Mouse (Mus musculus): ENCODE data around the gene 4933428G20Rik. TPM values are rescaled to one million over a fixed set of nuclear protein-coding genes. Genes with fewer than 3 reads are reported as not detected.

The 4933428G20Rik gene
- polyA plus RNA-seq, 1 experiment from 2014 or later: 0.15 TPM

- H3K4me2 ChIP-seq (replicated peaks; ENCODE audit: low read depth, low read length): no peak overlapping the region
- H3K9ac ChIP-seq (ENCODE audit: low read depth, low read length): no peak overlapping the region
- H3K27me3 ChIP-seq (ENCODE audit: control insufficient read depth, insufficient read depth, low read length): peaks cover 62% of the 10 kb centered on the region
- no peaks in the 10 kb centered on the region for H3K36me3 ChIP-seq (ENCODE audit: control insufficient read depth, insufficient read depth, low read length)
- H3K27ac ChIP-seq (ENCODE audit: low read depth, low read length): no peak overlapping the region
- 24% methylated on average over 5 of the region's 5 CpGs for WGBS
- no peaks in the 10 kb centered on the region for H3K9me3 ChIP-seq (ENCODE audit: control insufficient read depth, low read length)
- H3K4me3 ChIP-seq (ENCODE audit: low read length): peak overlapping the region; percentile 29; the same call in 1 of the 2 replicates
- ATAC-seq (ENCODE audit: low FRiP score, low TSS enrichment): no peak
- peaks cover 26% of the 10 kb centered on the region for H3K4me1 ChIP-seq (ENCODE audit: control insufficient read depth, insufficient read depth, low read length)
Observed at GRCm38 (mm10) chr11:97535308-97535630, 35.1 kb upstream of the 4933428G20Rik start.

- WGBS: 2% methylated on average over 90 of the region's 95 CpGs
- Histone ChIP-seq H3K4me3 (ENCODE audit: low read length) (peak overlapping the region; percentile 29), H3K9me3 (ENCODE audit: control insufficient read depth, low read length) (no peaks in the 10 kb centered on the region), H3K36me3 (ENCODE audit: control insufficient read depth, insufficient read depth, low read length) (no peaks in the 10 kb centered on the region), H3K27me3 (ENCODE audit: control insufficient read depth, insufficient read depth, low read length) (peaks cover 62% of the 10 kb centered on the region), H3K27ac (ENCODE audit: low read depth, low read length) (no peak overlapping the region), H3K9ac (ENCODE audit: low read depth, low read length) (peak overlapping the region; percentile 40), H3K4me2 (replicated peaks; ENCODE audit: low read depth, low read length) (peak overlapping the region; percentile 35), H3K4me1 (ENCODE audit: control insufficient read depth, insufficient read depth, low read length) (peaks cover 26% of the 10 kb centered on the region)
- no peak for ATAC-seq (ENCODE audit: low FRiP score, low TSS enrichment)
Observed at GRCm38 (mm10) chr11:97534442-97535307, 34.5 kb upstream of the 4933428G20Rik start.

DNA sequence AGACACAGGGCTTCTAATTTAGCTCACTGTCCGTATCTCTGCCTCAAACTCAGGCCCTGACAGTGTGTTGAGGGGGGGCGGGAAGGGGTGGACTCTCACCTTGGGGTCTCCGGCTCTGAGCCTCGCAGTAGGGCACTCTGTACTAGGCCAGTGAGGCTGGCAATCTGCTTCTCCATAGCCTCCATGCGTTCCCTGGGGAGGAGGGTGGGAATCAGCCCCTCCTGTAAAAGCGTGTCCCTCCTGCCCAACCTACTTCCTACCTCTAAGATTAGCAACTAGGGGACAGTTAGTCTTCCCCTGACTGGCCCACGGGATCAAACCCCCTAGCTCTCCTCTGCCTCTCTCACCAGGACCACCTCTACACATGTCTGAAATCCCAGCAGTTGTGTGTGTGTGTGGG lies 33.5 kb upstream of the 4933428G20Rik start:
- no peak overlapping the region for H3K4me3 ChIP-seq (ENCODE audit: low read length)
- ATAC-seq (ENCODE audit: low FRiP score, low TSS enrichment): no peak
- H3K4me2 ChIP-seq (replicated peaks; ENCODE audit: low read depth, low read length): no peak overlapping the region
- WGBS: 28% methylated on average over 7 of the region's 7 CpGs
- H3K36me3 ChIP-seq (ENCODE audit: control insufficient read depth, insufficient read depth, low read length): no peaks in the 10 kb centered on the region
- H3K27ac ChIP-seq (ENCODE audit: low read depth, low read length): no peak overlapping the region
- H3K9ac ChIP-seq (ENCODE audit: low read depth, low read length): no peak overlapping the region
- peaks cover 62% of the 10 kb centered on the region for H3K27me3 ChIP-seq (ENCODE audit: control insufficient read depth, insufficient read depth, low read length)
- H3K4me1 ChIP-seq (ENCODE audit: control insufficient read depth, insufficient read depth, low read length): peaks cover 26% of the 10 kb centered on the region
- no peaks in the 10 kb centered on the region for H3K9me3 ChIP-seq (ENCODE audit: control insufficient read depth, low read length)

DNA sequence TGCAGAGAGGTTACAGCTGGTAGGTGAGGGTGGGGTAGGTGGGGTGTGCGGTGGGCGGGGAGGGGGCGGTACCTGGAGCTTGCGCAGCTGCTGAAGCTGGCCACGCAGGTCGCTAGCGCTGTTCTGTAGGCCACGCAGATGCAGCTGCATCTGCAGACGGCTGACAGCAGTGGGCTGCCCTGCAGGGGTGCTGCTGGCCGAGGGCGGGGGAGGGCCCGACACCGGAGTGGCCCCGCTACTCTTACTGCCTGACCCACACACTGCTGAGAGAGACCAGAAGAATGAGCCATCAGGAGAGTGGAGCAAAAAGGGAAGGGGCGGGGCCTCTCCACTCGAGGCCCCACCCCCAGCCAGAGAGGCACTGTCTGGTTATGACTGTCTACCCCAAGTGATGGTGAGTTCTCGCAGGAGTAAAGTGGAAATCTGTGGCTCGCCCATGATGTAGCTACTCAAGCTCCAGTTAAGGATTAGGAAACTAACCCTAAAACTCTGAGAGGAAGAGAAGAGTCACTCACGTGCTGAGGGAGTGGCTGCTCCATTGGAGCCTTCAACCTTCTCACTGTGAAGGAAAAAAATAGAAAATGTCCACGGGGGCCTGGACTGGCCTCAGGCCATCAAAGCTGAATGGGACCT lies 32.9 kb upstream of the 4933428G20Rik start:
- no peak overlapping the region for H3K27ac ChIP-seq (ENCODE audit: low read depth, low read length)
- H3K9ac ChIP-seq (ENCODE audit: low read depth, low read length): no peak overlapping the region
- H3K9me3 ChIP-seq (ENCODE audit: control insufficient read depth, low read length): no peaks in the 10 kb centered on the region
- H3K4me2 ChIP-seq (replicated peaks; ENCODE audit: low read depth, low read length): peak overlapping the region; percentile 36
- peak; percentile 39 for ATAC-seq (ENCODE audit: low FRiP score, low TSS enrichment)
- peak overlapping the region; percentile 21 for H3K4me3 ChIP-seq (ENCODE audit: low read length)
- no peaks in the 10 kb centered on the region for H3K36me3 ChIP-seq (ENCODE audit: control insufficient read depth, insufficient read depth, low read length)
- 5% methylated on average over 20 of the region's 20 CpGs for WGBS
- peaks cover 62% of the 10 kb centered on the region for H3K27me3 ChIP-seq (ENCODE audit: control insufficient read depth, insufficient read depth, low read length)
- peaks cover 26% of the 10 kb centered on the region for H3K4me1 ChIP-seq (ENCODE audit: control insufficient read depth, insufficient read depth, low read length)

DNA sequence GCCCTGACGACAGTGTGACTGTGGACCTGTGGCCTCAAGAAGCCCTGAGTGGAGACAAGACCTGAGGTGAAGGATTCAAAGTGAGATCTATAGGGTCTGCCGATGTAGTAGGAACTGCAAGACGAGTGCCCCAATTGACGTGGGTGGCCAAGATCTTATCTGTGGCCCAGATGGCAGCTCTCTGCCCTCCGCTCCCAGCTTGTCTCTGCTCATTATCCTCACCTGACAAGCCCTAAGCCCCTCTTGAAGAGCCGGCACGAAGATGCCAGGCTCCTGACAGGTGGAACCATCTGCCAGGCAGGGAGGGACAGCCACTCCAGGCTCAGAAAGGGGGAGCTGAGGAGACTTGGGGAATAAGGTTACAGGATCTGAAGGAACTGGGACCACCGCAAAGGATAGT lies 32.2 kb upstream of the 4933428G20Rik start:
- WGBS: 23% methylated on average over 8 of the region's 8 CpGs
- Histone ChIP-seq H3K4me1 (ENCODE audit: control insufficient read depth, insufficient read depth, low read length) (peaks cover 24% of the 10 kb centered on the region), H3K27ac (ENCODE audit: low read depth, low read length) (no peak overlapping the region), H3K4me3 (ENCODE audit: low read length) (peak overlapping the region; percentile 35; the same call in 1 of the 2 replicates), H3K9ac (ENCODE audit: low read depth, low read length) (no peak overlapping the region), H3K27me3 (ENCODE audit: control insufficient read depth, insufficient read depth, low read length) (peaks cover 54% of the 10 kb centered on the region), H3K9me3 (ENCODE audit: control insufficient read depth, low read length) (no peaks in the 10 kb centered on the region), H3K36me3 (ENCODE audit: control insufficient read depth, insufficient read depth, low read length) (no peaks in the 10 kb centered on the region), H3K4me2 (replicated peaks; ENCODE audit: low read depth, low read length) (0 out of 2 replicates have a peak overlapping the region, but pooled peaks have one; percentile 63)
- ATAC-seq (ENCODE audit: low FRiP score, low TSS enrichment): no peak

DNA sequence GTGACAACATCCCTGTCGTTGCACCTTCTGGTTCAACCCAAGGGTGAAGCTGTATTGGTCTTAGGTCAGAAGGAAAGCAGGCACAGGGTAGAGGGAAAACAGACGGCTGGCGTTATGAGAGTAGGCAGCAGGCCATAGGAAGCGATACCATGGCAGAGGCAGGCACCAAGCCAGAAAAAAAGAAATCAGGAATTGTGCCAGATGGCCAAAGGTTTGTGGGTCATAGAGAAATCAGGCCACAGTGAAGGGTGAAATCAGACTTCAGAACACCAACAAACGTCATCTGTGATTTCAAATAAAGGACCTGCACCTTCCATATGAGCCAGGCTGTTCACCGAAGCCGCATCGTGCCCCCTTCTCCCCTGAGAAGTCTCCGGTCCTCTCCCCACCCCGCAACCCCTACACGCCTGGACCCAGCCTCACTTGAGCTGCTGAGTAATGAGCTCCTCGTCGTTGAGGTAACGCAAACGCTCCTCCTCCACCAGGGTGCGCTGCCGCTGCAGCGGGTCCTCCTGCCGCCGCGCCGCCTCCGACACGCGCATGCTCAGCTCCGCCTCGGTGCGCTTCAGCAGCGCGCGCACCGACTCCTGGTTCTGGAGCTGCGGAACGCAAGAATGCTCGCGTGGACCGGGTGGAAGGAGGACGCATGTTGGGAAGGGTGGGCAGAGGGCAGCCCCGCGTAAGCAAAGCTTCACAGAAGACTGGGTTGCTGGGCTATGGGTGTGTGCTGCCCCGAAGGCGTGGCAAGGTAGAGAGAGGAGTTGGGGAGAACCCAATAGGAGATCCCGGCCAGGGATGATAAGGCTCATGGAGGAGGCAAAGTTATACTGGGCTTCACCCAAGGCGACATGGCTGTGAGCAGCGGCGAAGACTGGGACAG lies 31.5 kb upstream of the 4933428G20Rik start:
- Histone ChIP-seq H3K36me3 (ENCODE audit: control insufficient read depth, insufficient read depth, low read length) (no peaks in the 10 kb centered on the region), H3K27me3 (ENCODE audit: control insufficient read depth, insufficient read depth, low read length) (peaks cover 47% of the 10 kb centered on the region)
- 8% methylated on average over 46 of the region's 46 CpGs for WGBS

GRCm38 (mm10) chr11:97530961-97531360 lies 30.8 kb upstream of the 4933428G20Rik start:
- Histone ChIP-seq H3K27me3 (ENCODE audit: control insufficient read depth, insufficient read depth, low read length) (peaks cover 40% of the 10 kb centered on the region), H3K4me2 (replicated peaks; ENCODE audit: low read depth, low read length) (no peak overlapping the region), H3K36me3 (ENCODE audit: control insufficient read depth, insufficient read depth, low read length) (no peaks in the 10 kb centered on the region), H3K9me3 (ENCODE audit: control insufficient read depth, low read length) (no peaks in the 10 kb centered on the region), H3K4me1 (ENCODE audit: control insufficient read depth, insufficient read depth, low read length) (peaks cover 19% of the 10 kb centered on the region), H3K9ac (ENCODE audit: low read depth, low read length) (no peak overlapping the region), H3K27ac (ENCODE audit: low read depth, low read length) (no peak overlapping the region), H3K4me3 (ENCODE audit: low read length) (no peak overlapping the region)
- ATAC-seq (ENCODE audit: low FRiP score, low TSS enrichment): no peak
- WGBS: 69% methylated on average over 5 of the region's 5 CpGs

More for the DNA sequence above, 31.5 kb upstream of the 4933428G20Rik start:
- Histone ChIP-seq H3K4me2 (replicated peaks; ENCODE audit: low read depth, low read length) (peak overlapping the region; percentile 63), H3K27ac (ENCODE audit: low read depth, low read length) (no peak overlapping the region), H3K4me3 (ENCODE audit: low read length) (peak overlapping the region; percentile 35), H3K9me3 (ENCODE audit: control insufficient read depth, low read length) (no peaks in the 10 kb centered on the region), H3K4me1 (ENCODE audit: control insufficient read depth, insufficient read depth, low read length) (peaks cover 19% of the 10 kb centered on the region), H3K9ac (ENCODE audit: low read depth, low read length) (no peak overlapping the region; the same call in 1 of the 2 replicates)
- 0 out of 2 replicates have a peak, but pooled peaks have one; percentile 40 for ATAC-seq (ENCODE audit: low FRiP score, low TSS enrichment)

DNA sequence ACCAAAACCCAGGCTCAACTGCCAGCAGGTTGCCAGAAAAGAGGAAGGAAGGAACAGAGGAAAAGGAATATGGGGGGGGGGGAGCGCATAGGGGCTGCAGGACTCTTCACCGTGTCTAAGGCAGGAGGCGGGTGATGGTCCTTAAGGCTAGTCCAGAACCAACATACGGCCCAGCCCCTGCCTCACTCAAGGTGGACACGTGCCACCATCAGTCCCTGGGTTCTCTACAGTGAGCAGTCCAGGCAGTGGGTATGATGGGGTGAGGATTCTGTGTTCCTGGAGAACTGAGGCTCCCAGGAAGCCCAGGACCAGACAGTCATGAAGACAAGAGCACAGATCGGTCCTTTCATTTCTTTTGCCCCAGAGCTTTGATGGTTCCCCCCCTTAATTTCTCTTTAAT lies 29.9 kb upstream of the 4933428G20Rik start:
- H3K36me3 ChIP-seq (ENCODE audit: control insufficient read depth, insufficient read depth, low read length): no peaks in the 10 kb centered on the region
- H3K27ac ChIP-seq (ENCODE audit: low read depth, low read length): no peak overlapping the region
- H3K4me1 ChIP-seq (ENCODE audit: control insufficient read depth, insufficient read depth, low read length): peaks cover 19% of the 10 kb centered on the region
- no peak overlapping the region for H3K9ac ChIP-seq (ENCODE audit: low read depth, low read length)
- ATAC-seq (ENCODE audit: low FRiP score, low TSS enrichment): no peak
- WGBS: 89% methylated on average over 6 of the region's 6 CpGs
- H3K9me3 ChIP-seq (ENCODE audit: control insufficient read depth, low read length): no peaks in the 10 kb centered on the region
- no peak overlapping the region for H3K4me3 ChIP-seq (ENCODE audit: low read length)
- no peak overlapping the region for H3K4me2 ChIP-seq (replicated peaks; ENCODE audit: low read depth, low read length)
- peaks cover 32% of the 10 kb centered on the region for H3K27me3 ChIP-seq (ENCODE audit: control insufficient read depth, insufficient read depth, low read length)
